Mouse (Mus musculus) lung, postnatal 0 days (tissue): ENCODE measurements at regions not wholly inside any gene's neighbourhood (a gene's known extent, or its start where the extent isn't known, plus 50 kb on each side); places are given as distances from the start of the nearest gene placed in this dataset.

Source experiments
- CTCF ChIP-seq: IDR thresholded peaks from 2 replicates; pipeline ENCODE4 v1.5.1; 2016; ENCODE audit warnings: antibody characterized with exemption, mild to moderate bottlenecking
- EP300 ChIP-seq: IDR thresholded peaks from 2 replicates; pipeline ENCODE4 v1.6.1; 2016; ENCODE audit warnings: antibody characterized with exemption, mild to moderate bottlenecking, control low read depth

GRCm38 (mm10) chr17:93665889-93666288 lies 467.1 kb downstream of the Adcyap1 start:
- TF ChIP-seq CTCF = no peak
- no peak for TF ChIP-seq EP300
